Mouse (Mus musculus) ES-E14 (cell line): ENCODE data around the gene Ascl2. TPM values are rescaled to one million over a fixed set of nuclear protein-coding genes. Genes with fewer than 3 reads are reported as not detected.
A peak's percentile ranks its signal among the peaks of the same experiment; 100 is the strongest.

Source experiments
- DNase-seq: peaks from one replicate; pipeline ENCODE4 v3.0.0-alpha.2; 2013; ENCODE audit warnings: low read depth, low spot score
- H3K27ac ChIP-seq: 2 replicates; pipeline ENCODE4 v1.5.1; 2012; ENCODE audit warnings: low read depth, mild to moderate bottlenecking, low read length, moderate library complexity, mixed read lengths; ENCODE audit not compliant: poor library complexity, insufficient read depth, severe bottlenecking
- H3K36me3 ChIP-seq: 2 replicates; pipeline ENCODE4 v1.6.1; 2012; ENCODE audit warnings: mild to moderate bottlenecking, low read length, moderate library complexity, mixed read lengths; ENCODE audit not compliant: control insufficient read depth, poor library complexity, insufficient read depth, severe bottlenecking
- H3K4me1 ChIP-seq, 2 experiments: fragments of 150-350 bp in 1 of 2; sonication (generic) in 1 of 2; 2 replicates each; pipeline ENCODE4 v1.6.1; 2012; ENCODE audit warnings: low read length in 2 of 2, mild to moderate bottlenecking in 1 of 2, mixed read lengths in 1 of 2; ENCODE audit not compliant: control insufficient read depth in 2 of 2, insufficient read depth in 2 of 2, poor library complexity in 1 of 2
- H3K4me3 ChIP-seq, 2 experiments: fragments of 150-350 bp in 1 of 2; sonication (generic) in 1 of 2; 2 replicates each; pipeline ENCODE4 v1.5.1; 2012; ENCODE audit warnings: low read length in 2 of 2, low read depth in 1 of 2, mild to moderate bottlenecking in 1 of 2, mixed read lengths in 1 of 2; ENCODE audit not compliant: insufficient read depth in 1 of 2, poor library complexity in 1 of 2, severe bottlenecking in 1 of 2
- H3K9ac ChIP-seq: 2 replicates; pipeline ENCODE4 v1.6.1; 2012; ENCODE audit warnings: low read depth, mild to moderate bottlenecking, low read length, mixed read lengths; ENCODE audit not compliant: poor library complexity, insufficient read depth, severe bottlenecking
- H3K9me3 ChIP-seq: fragments of 150-350 bp; sonication (generic); 2 replicates; pipeline ENCODE4 v1.6.1; 2012; ENCODE audit warnings: low read depth, mild to moderate bottlenecking, low read length; ENCODE audit not compliant: control insufficient read depth, insufficient read depth
- CHD2 ChIP-seq: IDR thresholded peaks from 2 replicates; pipeline ENCODE4 v1.6.1; 2014; ENCODE audit warnings: mild to moderate bottlenecking, low read depth, low read length, inconsistent platforms
- HCFC1 ChIP-seq: IDR thresholded peaks from 2 replicates; pipeline ENCODE4 v1.6.1; 2012; ENCODE audit warnings: low read length, inconsistent platforms, borderline replicate concordance; ENCODE audit not compliant: insufficient read depth
- MAFK ChIP-seq: IDR thresholded peaks from 2 replicates; pipeline ENCODE4 v1.6.1; 2014; ENCODE audit warnings: mild to moderate bottlenecking, low read depth, low read length, inconsistent platforms; ENCODE audit not compliant: insufficient read depth
- ZC3H11A ChIP-seq: IDR thresholded peaks from 2 replicates; pipeline ENCODE4 v1.6.1; 2012; ENCODE audit warnings: low read depth, mild to moderate bottlenecking, inconsistent platforms, low read length, borderline replicate concordance
- ZNF384 ChIP-seq: IDR thresholded peaks from 2 replicates; pipeline ENCODE4 v1.6.1; 2012; ENCODE audit warnings: low read depth, low read length, inconsistent platforms
- in situ Hi-C, 2 experiments: fragments of 600-800 bp; cut with MboI; formaldehyde crosslinking; loops; one replicate each; pipeline ENCODE4 v1.15.1; 2025; ENCODE audit warnings: low sequenced_read_pairs in 2 of 2, inconsistent platforms in 1 of 2; ENCODE audit not compliant: unreplicated experiment in 2 of 2
- total RNA-seq: library from RNA; depleted of rRNA; stranded (reverse); fragments of 300-350 nt; gene quantifications from 2 replicates; pipeline ENCODE4 v1.2.3, GENCODE M21; 2012; rRNA removed

The Ascl2 gene
- total RNA-seq, 1 experiment, result 7.5 TPM

DNA sequence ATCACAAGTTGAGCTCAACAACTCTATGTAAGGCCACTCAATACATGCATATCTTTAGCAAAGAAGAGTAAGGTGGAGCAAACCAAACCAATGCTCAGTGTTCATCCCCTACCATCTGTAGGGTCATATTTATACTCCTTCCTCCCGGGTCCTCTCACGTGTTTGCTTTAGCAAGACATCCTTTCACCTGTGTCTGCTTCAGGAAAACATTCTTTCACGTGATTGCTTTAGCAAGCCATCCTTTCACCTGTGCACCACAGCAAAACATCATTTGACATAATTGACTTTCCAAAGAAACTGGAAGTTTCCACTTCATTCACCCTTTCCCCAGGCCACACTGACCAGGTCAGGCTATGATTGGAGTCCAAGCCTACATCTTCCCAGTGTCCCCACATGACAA, 38.0 kb downstream of the Ascl2 start, which contains the start of gene Th:
Gene Th, minus strand, starts transcription at position 101 of the 400 bp plus-strand sequence.
- Histone ChIP-seq H3K4me1 (0 out of 4 replicates have a peak, but pooled peaks cover 0 to 5% of the 10 kb centered on the region in 2 experiments), H3K36me3 (no peaks in the 10 kb centered on the region), H3K27ac (no peak within 1 kb of the TSS), H3K9me3 (no peaks in the 10 kb centered on the region), H3K9ac (no peak within 1 kb of the TSS), H3K4me3 (no peak within 1 kb of the TSS)
- in situ Hi-C loops, result no loop called here
- DNase-seq, result no peak
- no peak for TF ChIP-seq CHD2
- TF ChIP-seq MAFK, result no peak
- TF ChIP-seq ZC3H11A, result no peak
- TF ChIP-seq ZNF384, result no peak
- TF ChIP-seq HCFC1, result no peak

DNA sequence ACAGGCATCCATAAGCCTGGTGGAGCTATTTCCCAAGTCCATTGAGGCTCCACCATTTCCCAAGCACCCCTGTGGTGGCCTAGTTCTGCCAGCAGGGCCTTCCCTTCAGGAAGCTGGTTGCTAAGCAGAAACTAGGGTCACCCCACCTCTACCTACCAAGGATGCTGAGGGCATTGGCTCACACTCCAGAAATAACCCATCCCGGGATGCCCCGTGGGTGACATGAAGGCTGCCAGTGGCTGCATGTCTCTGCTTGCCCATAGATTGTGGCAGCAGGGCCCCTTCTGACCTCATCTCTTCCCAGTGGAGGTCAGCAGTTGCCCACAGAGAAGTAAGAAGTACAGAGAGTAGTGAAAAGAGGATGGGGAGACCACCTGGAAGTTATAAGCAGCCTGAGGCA, 39.5 kb downstream of the Ascl2 start:
- TF ChIP-seq HCFC1 (no peak), CHD2 (no peak), ZNF384 (no peak), MAFK (no peak), ZC3H11A (no peak)
- no peak overlapping the region for H3K9ac ChIP-seq
- H3K4me3 ChIP-seq, result no peak overlapping the region
- in situ Hi-C loops, result no loop called here
- no peaks in the 10 kb centered on the region for H3K4me1 ChIP-seq
- no peak overlapping the region for H3K27ac ChIP-seq
- H3K36me3 ChIP-seq, result no peaks in the 10 kb centered on the region
- no peaks in the 10 kb centered on the region for H3K9me3 ChIP-seq
- DNase-seq, result no peak

DNA sequence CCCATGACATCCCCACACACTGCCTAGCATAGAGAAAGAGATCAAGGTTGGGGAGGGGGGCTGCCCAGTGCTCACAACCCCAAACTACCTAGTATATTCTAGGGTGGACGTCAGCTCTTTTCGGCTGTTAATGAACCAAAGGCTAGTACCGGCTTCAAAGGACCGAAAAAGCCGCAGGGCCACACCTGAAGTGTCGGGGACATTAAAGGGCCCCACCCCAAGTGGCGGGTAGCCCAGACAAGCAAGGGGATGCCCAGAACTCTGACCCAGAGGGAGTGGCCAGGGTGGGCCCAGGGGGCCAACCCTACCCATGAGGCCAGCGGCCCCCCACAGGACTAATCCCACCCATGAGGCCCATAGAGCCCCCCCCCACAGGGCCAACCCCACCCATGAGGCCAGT, 41.8 kb downstream of the Ascl2 start:
- no peak for DNase-seq
- TF ChIP-seq ZC3H11A (no peak), HCFC1 (no peak), ZNF384 (no peak), MAFK (no peak), CHD2 (no peak)
- no peaks in the 10 kb centered on the region for H3K9me3 ChIP-seq
- H3K4me1 ChIP-seq, result peaks cover 0 to 6% of the 10 kb centered on the region in 2 experiments; a peak in 1 of 4 replicates
- H3K9ac ChIP-seq, result no peak overlapping the region
- H3K27ac ChIP-seq, result no peak overlapping the region
- H3K4me3 ChIP-seq, result no peak overlapping the region
- in situ Hi-C loops, result no loop called here
- H3K36me3 ChIP-seq, result no peaks in the 10 kb centered on the region

DNA sequence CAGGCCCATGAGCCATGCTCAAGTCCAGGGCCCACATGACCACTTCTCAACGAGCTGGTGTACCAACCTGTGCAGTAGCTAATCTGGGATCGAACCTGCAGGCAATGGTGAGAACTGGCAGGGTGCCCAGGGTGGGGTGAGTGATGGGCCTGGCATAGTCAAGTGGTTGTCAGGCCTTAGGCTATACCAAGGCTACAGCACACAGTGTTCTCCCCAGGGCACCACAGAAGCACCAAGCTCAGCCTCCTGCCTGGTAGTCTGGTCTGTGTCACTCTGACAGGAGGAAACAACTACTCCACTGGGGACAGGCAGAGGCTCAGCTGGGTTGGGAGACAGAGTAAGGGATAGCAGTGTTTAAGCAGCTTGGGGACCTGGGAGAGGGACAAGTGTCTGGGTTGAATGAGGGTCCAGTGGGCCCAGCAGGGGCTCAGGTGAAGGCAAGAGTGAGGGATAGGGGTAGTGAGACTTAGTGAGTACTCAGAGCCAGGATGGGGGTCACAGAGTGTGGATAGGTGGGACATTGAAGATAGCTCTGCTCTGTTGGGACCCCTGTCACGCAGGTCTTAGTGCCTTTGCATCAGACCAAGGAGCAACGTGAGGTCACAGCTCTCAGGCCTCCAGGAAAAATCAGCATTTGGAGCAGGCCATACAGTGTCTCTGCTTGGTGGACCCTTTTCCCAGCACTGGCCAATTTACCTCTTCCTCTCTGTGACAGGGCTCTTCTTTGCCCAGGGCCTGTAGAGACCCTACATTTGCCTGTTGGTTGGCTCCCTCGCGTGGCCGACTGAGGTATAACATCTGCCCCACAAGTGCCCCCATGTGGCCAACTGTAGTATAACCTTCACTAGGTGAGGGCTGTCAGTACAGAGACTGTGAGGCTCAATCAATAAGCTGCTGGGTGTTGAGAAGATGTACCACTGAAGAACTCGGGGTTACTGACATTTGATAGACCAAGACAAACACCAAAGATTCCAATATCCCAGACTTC, 50.1 kb downstream of the Ascl2 start:
- Histone ChIP-seq H3K4me3 (no peak overlapping the region), H3K9ac (no peak overlapping the region), H3K36me3 (no peaks in the 10 kb centered on the region), H3K9me3 (no peaks in the 10 kb centered on the region), H3K4me1 (peaks cover 0 to 6% of the 10 kb centered on the region in 2 experiments; a peak in 1 of 4 replicates), H3K27ac (no peak overlapping the region)
- in situ Hi-C loops, result no loop called here
- DNase-seq, result peak; percentile 60
- TF ChIP-seq HCFC1, result no peak
- TF ChIP-seq MAFK, result no peak
- TF ChIP-seq CHD2, result no peak
- TF ChIP-seq ZNF384, result 0 out of 2 replicates have a peak, but pooled peaks have one; percentile 27
- peak; percentile 64; the same call in 1 of the 2 replicates for TF ChIP-seq ZC3H11A

DNA sequence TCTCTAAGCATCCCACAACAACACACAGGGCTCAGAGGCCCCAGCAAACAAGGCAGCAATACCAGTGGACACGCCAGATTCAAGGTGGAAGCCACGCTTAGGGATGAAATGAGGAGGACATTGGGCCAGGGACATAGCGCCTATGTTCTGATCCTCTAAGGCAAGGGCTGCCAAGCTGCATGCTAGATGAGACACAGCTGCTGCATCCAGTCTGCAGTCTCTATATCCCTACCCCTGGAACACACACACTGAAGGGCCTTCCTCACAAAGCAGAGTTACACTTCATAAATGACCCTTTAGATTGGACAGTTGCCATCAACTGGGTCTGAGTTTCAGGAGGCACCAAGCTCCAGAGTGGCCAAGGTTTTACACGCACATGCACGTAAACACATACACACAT, 51.4 kb downstream of the Ascl2 start:
- Histone ChIP-seq H3K27ac (no peak overlapping the region), H3K4me1 (peaks cover 0 to under 1% of the 10 kb centered on the region in 2 experiments; a peak in 1 of 4 replicates), H3K4me3 (no peak overlapping the region), H3K36me3 (no peaks in the 10 kb centered on the region), H3K9me3 (no peaks in the 10 kb centered on the region), H3K9ac (no peak overlapping the region)
- in situ Hi-C loops, result no loop called here
- no peak for TF ChIP-seq CHD2
- no peak for TF ChIP-seq ZC3H11A
- TF ChIP-seq ZNF384, result no peak
- TF ChIP-seq MAFK, result no peak
- no peak for TF ChIP-seq HCFC1
- no peak for DNase-seq

Other genes starting within 250 kb of the Ascl2 start
- not detected in 2 replicates for gene Ins2, start 225.9 kb downstream of the Ascl2 start, total RNA-seq
- 0.80 TPM in 1 of 2 replicates, not detected in the other for gene Th, start 38.1 kb downstream of the Ascl2 start, total RNA-seq
- gene Tspan32, start 35.8 kb upstream of the Ascl2 start, total RNA-seq, result 2.4 and 4.3 TPM in 2 replicates
- 403 and 951 TPM in 2 replicates for gene Cd81, start 83.5 kb upstream of the Ascl2 start, total RNA-seq
- 51.0 and 64.3 TPM in 2 replicates for gene Tssc4, start 100.0 kb upstream of the Ascl2 start, total RNA-seq
- 1.0 TPM in 2 replicates for gene Trpm5, start 125.4 kb upstream of the Ascl2 start, total RNA-seq
- 0.22 and 0.42 TPM in 2 replicates for gene Kcnq1, start 137.1 kb upstream of the Ascl2 start, total RNA-seq